Mouse (Mus musculus) stomach, postnatal 0 days (tissue): Measurements from ENCODE around the gene Gm17949. TPM values are rescaled to one million over a fixed set of nuclear protein-coding genes. Genes with fewer than 3 reads are reported as not detected.

Source experiments
- ATAC-seq: fragments of 200-750 bp; cut with Nextera tagmentation; 2 replicates; pipeline ENCODE4 v1.8.0; 2017; ENCODE audit not compliant: low FRiP score, low TSS enrichment
- DNase-seq: peaks from one replicate; pipeline ENCODE4 v3.0.0-alpha.2; 2016; ENCODE audit warnings: low spot score
- H3K27ac ChIP-seq: fragments of 300-500 bp; sonication (generic); replicated peaks from 2 replicates; pipeline ENCODE4 v1.5.1; 2014; ENCODE audit warnings: mild to moderate bottlenecking, control low read depth
- H3K27me3 ChIP-seq: fragments of 300-500 bp; sonication (generic); 2 replicates; pipeline ENCODE4 v1.6.1; 2014; ENCODE audit warnings: low read length; ENCODE audit not compliant: control insufficient read depth, insufficient read depth
- H3K36me3 ChIP-seq: fragments of 300-500 bp; sonication (generic); 2 replicates; pipeline ENCODE4 v1.6.1; 2014; ENCODE audit warnings: low read length, mixed read lengths; ENCODE audit not compliant: control insufficient read depth, insufficient read depth
- H3K4me1 ChIP-seq: fragments of 300-500 bp; sonication (generic); replicated peaks from 2 replicates; pipeline ENCODE4 v1.6.1; 2014; ENCODE audit warnings: antibody characterized with exemption; ENCODE audit not compliant: control insufficient read depth, insufficient read depth
- H3K4me2 ChIP-seq: fragments of 300-500 bp; sonication (generic); replicated peaks from 2 replicates; pipeline ENCODE4 v1.6.1; 2014; ENCODE audit warnings: low read depth, mild to moderate bottlenecking, control low read depth, moderate library complexity
- H3K4me3 ChIP-seq: fragments of 300-500 bp; sonication (generic); 2 replicates; pipeline ENCODE4 v1.5.1; 2014; ENCODE audit warnings: low read depth, low read length, control low read depth
- H3K9ac ChIP-seq: fragments of 300-500 bp; sonication (generic); 2 replicates; pipeline ENCODE4 v1.6.1; 2014; ENCODE audit warnings: mild to moderate bottlenecking, low read length, control low read depth, mixed read lengths
- H3K9me3 ChIP-seq: fragments of 300-500 bp; sonication (generic); 2 replicates; pipeline ENCODE4 v1.6.1; 2016; ENCODE audit warnings: low read length; ENCODE audit not compliant: control insufficient read depth
- CTCF ChIP-seq: IDR thresholded peaks from 2 replicates; pipeline ENCODE4 v1.5.1; 2016; ENCODE audit warnings: antibody characterized with exemption, low read depth, mild to moderate bottlenecking, moderate library complexity
- EP300 ChIP-seq: optimal IDR thresholded peaks from 2 replicates; pipeline ENCODE3; 2016; ENCODE audit warnings: antibody characterized with exemption
- whole genome bisulfite sequencing: fragments of 180-500 bp; shearing (Covaris S2); extraction: QIAGEN DNeasy Blood & Tissue Kit; methylation state at CpG from one replicate; pipeline ENCODE4 v1.1.7; 2014; 5-methylcytosine and 5-hydroxymethylcytosine counted together
- polyA plus RNA-seq: library from polyadenylated mRNA; unstranded; fragments of >200 nt; fragmentation: Nextera tagmentation; extraction: Ambion mirVana; gene quantifications from 2 replicates; pipeline ENCODE4 v1.2.1, GENCODE M21; 2015

Gm17949 gene
- polyA plus RNA-seq, 1 experiment from 2014 or later: 0.45 TPM

- H3K9ac ChIP-seq: no peak overlapping the region
- ATAC-seq: no peak
- 74% methylated on average over 2 of the region's 2 CpGs for WGBS
These were observed 14.8 kb upstream of the Gm17949 start for GRCm38 (mm10) chr17:56996506-56996905.

DNA sequence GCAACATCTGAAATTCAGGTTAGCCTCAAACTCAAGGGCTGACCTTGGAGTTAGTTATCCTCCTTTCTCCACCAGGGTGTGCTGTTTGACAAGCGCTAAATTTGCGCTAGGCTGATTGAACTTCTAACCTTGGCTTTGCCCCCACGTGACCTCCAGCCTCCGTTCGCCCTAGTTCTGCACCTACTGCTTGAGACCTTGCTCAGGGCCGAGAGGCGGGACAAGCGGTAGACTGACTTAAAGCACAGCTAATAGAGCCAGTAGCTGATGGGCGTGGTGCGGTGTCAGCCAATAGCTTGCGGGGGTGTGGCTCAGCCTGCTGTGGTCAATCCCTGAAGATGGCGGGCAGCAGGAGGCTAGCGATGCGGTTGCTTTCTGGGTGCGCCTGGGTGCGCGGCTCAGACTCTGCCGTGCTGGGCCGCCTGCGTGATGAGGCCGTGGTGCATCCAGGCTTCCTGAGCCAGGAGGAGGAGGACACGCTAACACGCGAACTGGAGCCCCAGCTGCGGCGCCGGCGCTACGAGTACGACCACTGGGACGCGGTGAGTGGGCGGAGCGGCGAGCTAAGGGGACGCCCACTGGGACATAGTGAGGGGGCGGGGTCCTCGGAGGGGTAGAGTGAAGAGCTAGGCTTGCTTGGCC lies 14.1 kb upstream of the Gm17949 start, which contains the start of gene Alkbh7:
TSS of gene Alkbh7 (plus strand) at position 311 of the 639 bp plus-strand sequence.
- Histone ChIP-seq H3K27me3 (no peaks in the 10 kb centered on the region), H3K36me3 (peaks cover 20% of the 10 kb centered on the region), H3K4me3 (peak within 1 kb of the TSS; percentile 75), H3K4me2 (peak within 1 kb of the TSS; percentile 75), H3K27ac (peak within 1 kb of the TSS; percentile 70), H3K9ac (peak within 1 kb of the TSS; percentile 63), H3K9me3 (no peaks in the 10 kb centered on the region), H3K4me1 (peaks cover 3% of the 10 kb centered on the region; the same call in 1 of the 2 replicates)
- TF ChIP-seq CTCF: peak; percentile 91
- TF ChIP-seq EP300: no peak
- under 1% methylated on average over 38 of the region's 38 CpGs for WGBS
- DNase-seq: peak; percentile 98
- peak; percentile 100 for ATAC-seq

More at GRCm38 (mm10) chr17:56996506-56996905, 14.8 kb upstream of the Gm17949 start:
- Histone ChIP-seq H3K36me3 (peaks cover 21% of the 10 kb centered on the region), H3K4me3 (no peak overlapping the region), H3K27ac (no peak overlapping the region), H3K4me2 (no peak overlapping the region), H3K4me1 (peaks cover 3% of the 10 kb centered on the region; the same call in 1 of the 2 replicates), H3K9me3 (no peaks in the 10 kb centered on the region), H3K27me3 (no peaks in the 10 kb centered on the region)
- TF ChIP-seq EP300 (no peak), CTCF (no peak)
- DNase-seq: no peak

GRCm38 (mm10) chr17:56999414-56999813 lies 11.9 kb upstream of the Gm17949 start:
- no peak for DNase-seq
- peaks cover 19% of the 10 kb centered on the region for H3K36me3 ChIP-seq
- H3K4me2 ChIP-seq: no peak overlapping the region
- no peaks in the 10 kb centered on the region for H3K9me3 ChIP-seq
- no peak for TF ChIP-seq CTCF
- TF ChIP-seq EP300: no peak
- no peak overlapping the region for H3K4me3 ChIP-seq
- ATAC-seq: no peak
- H3K4me1 ChIP-seq: peaks cover 3% of the 10 kb centered on the region; the same call in 1 of the 2 replicates
- no peaks in the 10 kb centered on the region for H3K27me3 ChIP-seq
- H3K27ac ChIP-seq: no peak overlapping the region
- H3K9ac ChIP-seq: no peak overlapping the region
- WGBS: 93% methylated on average over 9 of the region's 9 CpGs

- H3K4me2 ChIP-seq: no peak within 1 kb of the TSS
- no peak within 1 kb of the TSS for H3K4me3 ChIP-seq
- DNase-seq: no peak
- TF ChIP-seq CTCF (no peak), EP300 (no peak)
- no peak within 1 kb of the TSS for H3K27ac ChIP-seq
- peaks cover 3% of the 10 kb centered on the region; the same call in 1 of the 2 replicates for H3K4me1 ChIP-seq
- 81% methylated on average over 9 of the region's 9 CpGs for WGBS
- no peak for ATAC-seq
- peaks cover 19% of the 10 kb centered on the region for H3K36me3 ChIP-seq
- no peaks in the 10 kb centered on the region for H3K27me3 ChIP-seq
- no peaks in the 10 kb centered on the region for H3K9me3 ChIP-seq
- no peak within 1 kb of the TSS; the same call in 1 of the 2 replicates for H3K9ac ChIP-seq
These were observed 11.2 kb upstream of the Gm17949 start, which contains the start of gene Pspn for GRCm38 (mm10) chr17:56999968-57000609. Gene Pspn, minus strand, starts transcription at chr17:57000018.

DNA sequence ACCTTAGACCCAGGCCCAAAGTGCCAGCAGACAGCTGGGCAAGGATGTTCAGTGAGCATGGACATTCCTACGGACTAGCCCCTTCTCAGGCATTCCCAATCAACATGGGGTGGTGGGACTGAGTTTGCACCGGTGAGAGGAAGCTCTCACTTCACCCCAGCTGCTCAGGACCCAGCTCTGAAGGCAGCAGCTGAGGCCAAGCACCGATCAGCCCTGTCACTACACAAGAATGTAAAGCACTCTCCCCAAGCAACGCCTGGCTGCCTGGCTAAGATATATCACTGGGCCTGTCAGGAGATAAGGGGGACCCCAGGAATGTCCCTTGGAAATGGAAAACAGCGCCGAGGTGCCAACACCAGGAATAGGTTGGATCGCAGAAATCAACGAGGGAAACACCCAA lies 10.0 kb upstream of the Gm17949 start:
- H3K4me1 ChIP-seq: peaks cover 3% of the 10 kb centered on the region; the same call in 1 of the 2 replicates
- no peak for TF ChIP-seq CTCF
- ATAC-seq (no peak), DNase-seq (no peak)
- no peak overlapping the region for H3K27ac ChIP-seq
- 41% methylated on average over 8 of the region's 8 CpGs for WGBS
- no peaks in the 10 kb centered on the region for H3K9me3 ChIP-seq
- no peak overlapping the region for H3K4me2 ChIP-seq
- H3K9ac ChIP-seq: no peak overlapping the region
- H3K36me3 ChIP-seq: peaks cover 15% of the 10 kb centered on the region
- H3K4me3 ChIP-seq: no peak overlapping the region
- H3K27me3 ChIP-seq: no peaks in the 10 kb centered on the region

- Histone ChIP-seq H3K4me1 (no peaks in the 10 kb centered on the region), H3K27ac (no peak overlapping the region), H3K9me3 (no peaks in the 10 kb centered on the region), H3K4me2 (no peak overlapping the region), H3K27me3 (no peaks in the 10 kb centered on the region), H3K36me3 (peaks cover 19% of the 10 kb centered on the region), H3K4me3 (no peak overlapping the region), H3K9ac (no peak overlapping the region)
- TF ChIP-seq CTCF (no peak), EP300 (no peak)
- ATAC-seq (no peak), DNase-seq (no peak)
- 89% methylated on average over 7 of the region's 7 CpGs for WGBS
These were observed 7.3 kb upstream of the Gm17949 start for GRCm38 (mm10) chr17:57003994-57004393.
